Mouse (Mus musculus): ENCODE results near the gene Magi2.

Magi2 gene

GRCm38 (mm10) chr5:19747631-19748030 lies 520.8 kb downstream of the Magi2 start:
- no peak for DNase-seq

DNA sequence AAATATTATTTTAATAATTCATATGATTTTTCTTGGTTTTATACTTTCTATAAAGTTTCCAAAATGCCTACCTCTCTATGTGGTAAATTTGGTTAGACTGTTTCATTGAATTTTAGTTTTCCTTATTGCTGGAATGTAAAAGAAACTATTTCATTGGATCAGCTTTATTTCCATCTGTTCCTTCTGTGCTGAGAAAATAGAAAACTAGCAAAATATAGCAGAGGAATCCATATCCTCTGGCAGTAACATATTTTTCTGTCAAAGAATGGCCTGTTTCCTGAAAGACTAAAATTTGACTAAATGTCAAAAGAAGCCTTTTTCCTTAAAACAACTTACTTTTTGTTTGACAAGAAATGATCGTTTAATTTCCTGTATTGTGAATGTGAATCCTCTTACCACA lies 552.4 kb downstream of the Magi2 start:
- no peak for DNase-seq

GRCm38 (mm10) chr5:19780076-19780475 lies 553.2 kb downstream of the Magi2 start:
- DNase-seq = no peak

DNA sequence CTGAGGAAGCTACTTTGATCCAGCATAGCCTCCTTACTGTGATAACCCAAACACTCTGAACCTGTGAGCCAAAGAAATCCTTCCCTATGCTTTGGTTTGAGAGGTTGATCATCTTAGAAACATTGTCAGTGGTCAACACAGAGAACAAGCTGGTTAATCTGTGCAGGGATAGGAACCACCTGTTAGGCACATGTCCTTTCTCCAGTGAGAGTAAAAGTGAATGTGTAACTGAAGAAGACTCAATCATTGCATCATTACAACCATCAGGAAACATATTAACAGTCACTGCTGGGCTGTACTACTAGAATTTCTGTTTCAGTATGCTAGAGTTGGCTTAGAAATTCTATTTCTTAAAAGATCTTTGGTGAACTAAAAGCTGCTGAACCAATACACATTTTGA lies 558.5 kb downstream of the Magi2 start:
- DNase-seq = no peak

GRCm38 (mm10) chr5:19787522-19788144 lies 560.8 kb downstream of the Magi2 start:
- no peak for DNase-seq

DNA sequence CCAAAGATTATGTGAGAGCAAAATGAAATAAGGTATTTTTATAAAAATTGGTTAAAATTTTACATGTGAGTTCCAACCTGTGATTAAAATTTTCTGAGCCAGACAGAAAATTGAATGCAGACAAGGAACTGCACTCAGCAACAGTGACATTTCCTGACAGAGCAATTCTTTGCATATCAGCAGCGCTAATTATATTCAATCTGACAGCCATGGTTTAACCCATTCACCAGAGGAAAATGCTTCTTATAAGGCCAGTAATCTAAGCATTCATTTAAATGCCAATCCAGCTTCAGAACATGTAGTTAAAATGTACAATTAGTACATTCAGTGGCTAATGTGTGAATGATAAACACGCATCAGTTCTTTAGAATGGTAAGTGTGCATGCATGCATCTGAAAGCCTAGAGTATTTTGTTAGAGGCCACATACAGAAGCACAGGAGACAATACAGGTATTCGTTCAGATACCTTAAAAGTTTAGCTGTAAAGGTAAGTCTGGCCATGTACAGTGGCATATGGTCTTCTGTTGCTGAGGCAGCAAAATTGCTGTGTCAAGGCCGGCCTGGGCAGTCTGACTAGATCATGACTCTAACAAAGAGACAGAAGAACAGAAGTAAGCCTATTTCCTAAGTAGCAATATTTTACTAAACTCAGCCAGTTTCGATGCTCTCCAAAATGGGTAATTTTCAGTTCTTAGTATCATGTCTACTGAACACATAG lies 576.4 kb downstream of the Magi2 start:
- DNase-seq = no peak

GRCm38 (mm10) chr5:19822502-19822901 lies 595.7 kb downstream of the Magi2 start:
- no peak for DNase-seq

DNA sequence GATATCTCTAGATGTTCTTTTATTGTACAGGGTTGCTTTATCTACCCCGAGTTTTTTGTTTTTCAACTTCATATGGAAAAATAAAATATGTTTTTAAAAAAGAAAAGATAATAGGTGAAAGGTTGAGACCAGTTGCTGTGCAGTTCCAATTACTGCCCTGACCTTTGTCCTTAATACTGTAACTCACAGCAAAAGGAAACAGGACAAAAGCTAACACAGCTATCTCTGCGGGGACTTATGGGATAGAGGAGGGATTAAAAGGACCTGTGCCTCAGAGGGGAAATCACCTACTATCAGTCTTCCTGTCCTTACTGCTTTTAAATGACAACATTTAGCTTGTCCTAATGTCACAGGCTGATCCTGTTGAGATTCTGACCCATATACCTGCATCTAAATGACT lies 599.1 kb downstream of the Magi2 start:
- DNase-seq = no peak

- DNase-seq = no peak
Measured at GRCm38 (mm10) chr5:19829341-19829740, 602.5 kb downstream of the Magi2 start.

- DNase-seq = no peak
Measured at GRCm38 (mm10) chr5:19862854-19863253, 636.0 kb downstream of the Magi2 start.

- no peak for DNase-seq
Measured at GRCm38 (mm10) chr5:19870406-19870805, 643.6 kb downstream of the Magi2 start.

- DNase-seq = no peak
Measured at GRCm38 (mm10) chr5:19891693-19892092, 664.9 kb downstream of the Magi2 start.

DNA sequence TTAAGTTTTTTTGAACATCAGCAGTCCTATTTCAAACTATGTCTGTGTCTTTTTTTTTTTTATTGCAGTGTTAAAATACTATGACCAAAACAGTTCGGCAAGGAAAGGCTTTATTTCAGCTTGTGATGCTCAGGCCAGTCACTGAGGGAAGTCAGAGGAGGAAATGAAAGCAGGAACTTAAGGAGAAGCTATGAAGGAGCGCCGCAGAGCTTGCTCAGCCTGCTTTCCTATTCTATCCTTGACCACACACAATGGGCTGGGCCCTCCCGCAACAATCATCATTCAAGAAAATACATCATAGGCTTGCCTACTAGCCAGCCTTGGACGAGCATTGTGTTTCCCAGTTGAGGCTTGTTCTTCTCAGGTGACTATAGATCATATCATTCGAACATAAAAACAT lies 669.1 kb downstream of the Magi2 start:
- no peak for DNase-seq

GRCm38 (mm10) chr5:19901625-19902024 lies 674.8 kb downstream of the Magi2 start:
- no peak for DNase-seq

DNA sequence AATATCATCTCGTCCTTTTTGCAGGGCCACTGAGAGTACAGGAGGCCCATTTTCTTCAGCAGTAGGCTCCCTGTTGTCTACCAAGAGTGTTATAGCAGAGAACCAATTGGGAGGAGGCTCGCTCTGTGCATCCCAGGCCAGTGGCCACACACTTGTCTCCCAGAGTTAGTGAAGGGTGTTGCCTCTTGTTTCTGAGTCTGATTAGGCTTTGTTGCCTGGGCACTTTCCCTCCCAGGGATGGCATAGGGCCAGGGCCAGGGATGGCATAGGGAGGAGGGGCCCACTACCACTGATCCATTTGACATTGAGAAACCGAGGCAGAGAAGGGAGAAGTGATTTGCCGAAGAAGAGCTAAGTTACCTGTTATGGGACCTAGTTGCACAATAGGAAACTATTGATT lies 679.8 kb downstream of the Magi2 start:
- no peak for DNase-seq

DNA sequence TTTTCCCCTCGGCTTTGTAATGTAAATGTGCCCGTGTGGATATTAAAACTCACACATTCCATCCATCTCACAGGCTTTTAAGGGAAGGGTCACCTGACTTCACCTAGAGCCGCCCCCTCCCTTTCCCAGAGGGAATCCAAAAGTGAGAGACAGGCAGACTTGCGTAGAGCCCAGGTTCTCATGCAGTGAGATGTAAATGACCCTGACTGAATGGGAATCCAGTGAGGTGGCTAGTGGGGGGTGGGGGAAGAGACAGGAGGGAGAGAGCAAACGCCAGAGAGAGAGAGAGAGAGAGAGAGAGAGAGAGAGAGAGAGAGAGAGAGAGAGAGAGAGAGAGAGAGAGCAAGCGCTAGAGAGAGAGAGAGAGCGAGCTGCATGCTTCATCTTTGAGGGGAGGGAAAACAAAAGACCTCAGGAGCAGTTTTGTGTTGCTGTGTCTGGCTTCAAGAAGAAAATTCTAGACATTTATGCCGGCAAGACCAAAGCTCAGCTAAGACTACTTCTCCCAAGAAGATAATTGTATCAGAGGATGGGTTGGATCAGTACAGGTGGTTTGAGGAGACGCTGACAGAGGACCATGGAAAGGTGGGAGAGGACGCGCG lies 680.6 kb downstream of the Magi2 start:
- DNase-seq = no peak

- DNase-seq = no peak
Measured at GRCm38 (mm10) chr5:19907983-19908705, 681.3 kb downstream of the Magi2 start.

- DNase-seq = no peak
Measured at GRCm38 (mm10) chr5:19908706-19909060, 681.8 kb downstream of the Magi2 start.

- no peak for DNase-seq
Measured at GRCm38 (mm10) chr5:19909071-19909470, 682.2 kb downstream of the Magi2 start.

DNA sequence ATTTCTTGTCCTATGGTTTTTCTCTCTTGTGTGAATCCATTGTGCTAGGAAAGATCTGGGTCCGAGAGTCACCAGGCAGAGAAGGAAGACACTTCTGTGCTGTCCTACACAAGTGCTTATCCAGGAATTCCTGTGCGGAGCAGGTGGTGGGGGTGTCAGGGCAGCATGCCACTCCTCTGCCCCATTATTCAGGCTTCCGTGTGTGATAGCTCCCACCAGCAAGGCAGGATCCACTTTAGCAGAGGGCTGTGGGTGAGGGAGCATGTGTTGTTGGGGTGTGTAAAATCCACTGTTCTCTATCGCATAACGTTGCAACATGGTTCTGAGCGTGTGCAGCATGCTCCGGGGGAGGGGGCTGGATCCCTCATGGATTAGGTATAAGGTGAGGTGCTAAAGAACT lies 682.8 kb downstream of the Magi2 start:
- no peak for DNase-seq

GRCm38 (mm10) chr5:19932102-19932501 lies 705.3 kb downstream of the Magi2 start:
- no peak for DNase-seq

DNA sequence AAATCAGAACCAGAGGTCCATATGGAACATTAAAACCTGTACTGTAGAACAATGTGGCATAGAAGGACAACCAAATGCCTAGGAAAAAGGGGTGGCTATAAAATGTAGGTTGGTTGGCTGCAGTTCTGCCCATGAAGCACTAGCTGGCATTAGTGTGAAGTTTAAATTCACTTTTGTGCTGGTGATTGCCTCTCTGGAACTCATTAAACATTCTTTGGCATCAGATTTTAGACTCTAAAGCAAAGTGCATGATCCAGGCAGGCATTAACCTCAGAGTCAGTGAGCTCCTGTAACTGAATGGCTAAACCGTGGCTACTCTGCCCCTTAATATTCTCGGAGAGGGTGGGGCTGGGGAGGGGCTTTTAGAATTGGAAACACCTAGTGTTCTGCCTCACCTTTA lies 706.4 kb downstream of the Magi2 start:
- DNase-seq = no peak

DNA sequence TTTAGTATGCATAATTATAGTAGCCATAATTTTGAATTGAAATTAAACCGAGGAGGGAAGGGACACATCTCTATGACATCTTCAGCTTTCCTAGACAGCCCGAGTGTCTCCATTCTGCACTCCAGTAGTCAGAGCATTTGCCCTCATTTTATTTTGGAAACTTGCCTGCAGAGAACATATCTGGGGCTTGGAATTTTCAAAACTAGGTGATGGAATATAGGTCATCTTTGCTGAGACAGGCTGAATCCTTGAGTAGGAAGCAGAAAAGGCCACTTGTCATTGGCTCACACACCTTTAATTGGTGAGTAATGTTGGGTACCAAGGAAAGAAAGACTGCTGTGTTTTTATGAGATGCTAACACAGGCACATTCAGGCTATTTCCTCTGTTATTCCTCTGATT lies 724.3 kb downstream of the Magi2 start:
- DNase-seq = no peak

DNA sequence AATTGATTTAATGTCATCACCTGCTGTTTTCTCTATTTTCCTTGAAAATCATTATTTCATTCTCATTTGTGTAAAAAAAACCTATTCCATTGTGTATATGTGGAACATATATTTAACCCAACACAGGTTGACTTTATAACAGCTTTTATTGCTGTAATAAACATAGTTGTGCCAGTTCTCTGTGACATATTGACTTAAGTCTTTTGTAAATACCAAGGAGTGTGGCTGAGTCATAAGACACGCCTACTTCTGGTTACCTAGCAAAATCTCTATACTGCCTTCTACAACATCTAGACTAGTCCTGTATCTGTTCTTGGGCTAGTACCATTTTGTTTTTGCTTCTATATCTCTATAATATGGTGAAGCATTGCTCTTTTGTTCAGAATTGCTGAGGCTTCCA lies 737.3 kb downstream of the Magi2 start:
- DNase-seq = no peak
